Mouse (Mus musculus): ENCODE data around the gene Frat2. TPM values are rescaled to one million over a fixed set of nuclear protein-coding genes. Genes with fewer than 3 reads are reported as not detected.

The Frat2 gene
- 1.8 and 3.6 TPM in 2 replicates for polyA plus RNA-seq (2012; rRNA removed; ENCODE audit: low replicate concordance)

DNA sequence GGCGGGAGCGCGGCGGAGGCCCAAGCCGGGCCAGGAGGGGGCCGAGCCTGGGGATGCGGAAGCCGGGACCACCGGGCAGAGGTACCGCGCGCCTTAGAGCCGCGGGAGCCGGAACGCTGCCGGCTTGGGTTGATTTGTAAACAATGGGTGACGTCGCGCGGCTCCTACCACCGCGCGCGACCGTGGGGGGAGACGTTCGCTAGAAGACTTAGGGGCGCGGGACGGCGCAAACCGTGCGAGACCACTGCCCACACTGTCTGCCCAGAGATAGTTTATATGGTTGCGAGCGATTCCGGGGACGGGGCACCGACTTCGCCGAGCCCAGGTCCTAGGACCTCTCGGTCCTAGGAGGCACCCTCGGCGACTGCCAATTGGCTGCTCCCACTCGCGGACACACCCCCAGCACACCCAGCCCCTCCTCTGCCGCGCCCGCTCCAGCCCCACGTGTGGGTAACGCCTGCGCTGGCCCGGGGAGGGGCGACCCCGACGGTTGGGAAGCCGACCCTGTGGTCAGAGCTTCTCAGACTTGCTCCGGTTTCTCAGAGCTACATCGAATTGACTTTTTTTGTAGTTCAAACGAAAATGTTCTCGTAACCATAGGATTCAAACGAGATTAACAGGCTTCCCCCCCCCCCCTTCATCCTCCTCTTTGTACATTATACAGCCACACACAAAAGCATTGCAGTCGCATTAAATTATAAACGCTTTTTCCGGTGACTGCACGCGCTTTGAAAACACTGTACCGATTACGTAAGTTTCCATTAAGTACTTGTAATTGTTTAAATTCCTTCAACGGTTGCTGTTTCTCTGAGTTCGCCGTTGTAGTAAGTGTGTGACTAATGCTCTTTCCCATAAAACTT lies at the start of gene Frat2:
Gene Frat2, minus strand, starts transcription at position 141 of the 860 bp plus-strand sequence.

DNA sequence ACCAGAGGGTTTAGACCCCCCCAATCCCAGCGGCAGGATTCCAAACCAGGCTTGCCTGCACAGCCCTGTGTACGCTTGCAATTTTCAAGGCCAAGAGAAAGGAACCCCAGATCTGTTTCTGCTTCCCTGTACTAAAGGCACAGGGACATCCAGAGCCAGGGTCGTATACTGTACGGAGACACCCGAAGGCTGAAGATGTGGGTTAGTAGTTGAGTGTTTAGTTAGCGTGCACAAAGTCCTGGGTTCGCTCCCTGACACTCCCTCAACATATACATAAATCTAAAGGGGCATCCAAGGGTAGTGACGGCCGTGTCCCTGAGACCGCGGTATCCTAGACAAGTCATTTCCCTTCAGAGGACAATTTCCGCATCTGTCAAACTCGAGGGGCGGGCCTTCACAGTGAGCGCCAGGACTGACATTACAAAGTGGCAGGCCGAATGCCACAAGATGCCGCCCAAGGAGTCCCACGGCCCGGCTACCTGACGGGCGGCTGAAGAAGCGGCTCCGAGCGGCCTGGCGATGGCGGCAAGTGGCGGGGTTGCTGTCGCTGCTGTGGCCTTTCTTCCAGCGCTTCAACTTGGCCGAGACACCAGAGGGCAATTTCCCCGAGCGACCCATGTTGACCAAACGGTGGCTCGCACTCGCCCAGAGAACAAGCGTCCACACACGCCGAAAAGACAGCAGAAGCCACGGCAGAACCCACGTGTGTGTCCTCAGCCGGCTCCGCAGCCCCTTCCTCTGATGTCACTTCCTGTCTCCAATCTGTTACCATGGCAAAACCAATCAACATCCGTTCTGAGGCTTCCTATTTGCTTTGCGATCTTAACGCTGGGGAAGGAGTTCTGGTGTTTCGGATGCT lies 47.8 kb upstream of the Frat2 start, which contains the start of gene Rrp12:
Gene Rrp12, minus strand, starts transcription at position 714 of the 859 bp plus-strand sequence.

DNA sequence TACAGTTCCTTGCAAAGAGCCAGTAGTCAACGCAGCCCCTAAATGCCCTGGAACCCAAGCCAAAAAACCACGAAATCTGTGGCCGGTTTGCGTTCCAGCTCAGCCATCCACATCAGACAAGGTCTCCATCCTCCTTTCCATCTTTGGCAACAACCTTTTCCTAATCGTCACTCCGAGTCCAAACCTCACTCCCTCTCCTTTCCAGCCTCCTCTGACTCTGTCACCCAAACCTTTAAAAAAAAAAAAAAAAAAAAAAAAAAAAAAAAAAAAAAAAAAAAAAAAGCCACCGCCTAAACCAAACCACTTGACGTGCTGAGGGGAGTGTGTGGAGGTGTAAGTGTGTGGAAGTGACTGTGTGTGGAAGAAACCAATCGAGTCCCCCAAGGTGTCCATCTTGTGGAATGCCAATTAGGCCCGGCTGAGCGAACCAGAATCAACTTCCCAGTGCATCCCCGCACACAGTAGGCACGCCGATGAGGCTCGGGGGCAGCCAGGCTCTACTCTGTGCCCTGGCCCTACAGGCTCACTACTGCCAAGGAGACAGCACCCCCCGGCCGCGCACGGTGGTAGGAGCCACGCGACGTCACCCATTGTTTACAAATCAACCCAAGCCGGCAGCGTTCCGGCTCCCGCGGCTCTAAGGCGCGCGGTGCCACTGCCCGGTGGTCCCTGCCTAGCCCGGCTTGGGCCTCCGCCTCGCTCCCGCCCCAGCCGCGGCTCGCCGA lies 18.4 kb downstream of the Frat2 start, which contains the start of gene Frat1:
Gene Frat1, plus strand, starts transcription at position 590 of the 725 bp plus-strand sequence.

DNA sequence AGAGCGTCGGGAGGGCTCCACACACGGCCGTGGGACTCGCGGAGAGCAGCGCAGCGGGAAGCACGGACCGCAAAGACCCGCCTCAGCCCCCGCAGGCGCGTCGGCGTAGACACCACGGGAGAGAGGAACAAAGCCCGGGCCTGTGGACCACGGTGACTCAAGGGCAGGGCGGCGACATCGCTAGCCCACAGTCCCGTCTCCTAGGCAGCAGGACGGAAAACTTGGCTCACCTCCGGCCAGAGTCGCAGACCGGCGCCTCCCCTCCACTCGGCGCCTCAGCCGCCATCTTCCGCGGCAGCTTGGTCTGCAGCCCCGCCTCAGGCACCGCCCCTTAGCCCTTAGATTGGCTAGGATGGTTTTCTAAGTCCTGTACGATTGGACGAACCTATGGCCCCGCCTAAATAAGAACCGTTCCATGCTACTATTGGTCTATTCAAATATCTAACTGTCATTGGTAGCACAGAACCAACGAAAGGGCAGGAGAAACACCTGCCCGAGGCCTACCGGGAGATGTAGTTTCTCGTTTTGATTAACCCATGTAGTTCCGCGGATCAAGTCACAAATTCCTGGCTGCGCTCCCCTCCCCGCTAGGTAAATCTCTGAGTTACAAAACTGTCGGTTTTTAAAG lies 46.1 kb downstream of the Frat2 start, which contains the start of gene Arhgap19:
Gene Arhgap19, minus strand, starts transcription at position 306 of the 628 bp plus-strand sequence.

Other genes starting within 250 kb of the Frat2 start
- gene Slit1, start 104.5 kb downstream of the Frat2 start, polyA plus RNA-seq (2012; rRNA removed; ENCODE audit: low replicate concordance), result 0.40 and 0.47 TPM in 2 replicates
- gene Arhgap19, start 46.1 kb downstream of the Frat2 start, polyA plus RNA-seq (2012; rRNA removed; ENCODE audit: low replicate concordance), result 2.7 and 5.3 TPM in 2 replicates
- gene Frat1, start 18.2 kb downstream of the Frat2 start, polyA plus RNA-seq (2012; rRNA removed; ENCODE audit: low replicate concordance), result 2.2 and 4.4 TPM in 2 replicates
- 7.1 and 13.5 TPM in 2 replicates for gene Rrp12, start 48.0 kb upstream of the Frat2 start, polyA plus RNA-seq (2012; rRNA removed; ENCODE audit: low replicate concordance)
- gene Pgam1, start 63.8 kb upstream of the Frat2 start, polyA plus RNA-seq (2012; rRNA removed; ENCODE audit: low replicate concordance), result 346 and 357 TPM in 2 replicates
- 15.7 and 24.5 TPM in 2 replicates for gene Exosc1, start 85.3 kb upstream of the Frat2 start, polyA plus RNA-seq (2012; rRNA removed; ENCODE audit: low replicate concordance)
- 59.7 and 116 TPM in 2 replicates for gene Zdhhc16, start 85.3 kb upstream of the Frat2 start, polyA plus RNA-seq (2012; rRNA removed; ENCODE audit: low replicate concordance)
- gene Mms19, start 133.0 kb upstream of the Frat2 start, polyA plus RNA-seq (2012; rRNA removed; ENCODE audit: low replicate concordance), result 55.1 and 85.4 TPM in 2 replicates
- 40.4 and 49.3 TPM in 2 replicates for gene Ubtd1, start 133.6 kb upstream of the Frat2 start, polyA plus RNA-seq (2012; rRNA removed; ENCODE audit: low replicate concordance)
- gene Ankrd2, start 187.9 kb upstream of the Frat2 start, polyA plus RNA-seq (2012; rRNA removed; ENCODE audit: low replicate concordance), result not detected in 2 replicates
- gene Hoga1, start 197.5 kb upstream of the Frat2 start, polyA plus RNA-seq (2012; rRNA removed; ENCODE audit: low replicate concordance), result 6.7 and 9.9 TPM in 2 replicates
- 1.1 and 1.4 TPM in 2 replicates for gene 4933411K16Rik, start 204.1 kb upstream of the Frat2 start, polyA plus RNA-seq (2012; rRNA removed; ENCODE audit: low replicate concordance)
- 1.9 and 12.7 TPM in 2 replicates for gene Morn4, start 238.2 kb upstream of the Frat2 start, polyA plus RNA-seq (2012; rRNA removed; ENCODE audit: low replicate concordance)
- 45.4 and 48.7 TPM in 2 replicates for gene Pi4k2a, start 242.3 kb upstream of the Frat2 start, polyA plus RNA-seq (2012; rRNA removed; ENCODE audit: low replicate concordance)

Data from subcutaneous adipose tissue, adult 2 months (tissue).